Mouse (Mus musculus): ENCODE results near the gene Plcd3.
A peak's percentile ranks its signal among the peaks of the same experiment; 100 is the strongest.

Gene Plcd3

GRCm38 (mm10) chr11:103058499-103059085 is 42.9 kb downstream of the Plcd3 start:
- DNase-seq: peak; percentile 4

- peak; percentile 1 for DNase-seq
Observed at GRCm38 (mm10) chr11:103056636-103057035, 44.8 kb downstream of the Plcd3 start.

- DNase-seq: peak; percentile 77
Observed at GRCm38 (mm10) chr11:103054798-103055197, 46.7 kb downstream of the Plcd3 start.

- no peak for DNase-seq
Observed at GRCm38 (mm10) chr11:103053191-103054076, 48.0 kb downstream of the Plcd3 start.

GRCm38 (mm10) chr11:103052078-103052477 is 49.4 kb downstream of the Plcd3 start:
- DNase-seq: no peak

GRCm38 (mm10) chr11:103051249-103051691 is 50.2 kb downstream of the Plcd3 start:
- no peak for DNase-seq

GRCm38 (mm10) chr11:103050153-103050552 is 51.3 kb downstream of the Plcd3 start:
- DNase-seq: no peak

GRCm38 (mm10) chr11:103049611-103050010 is 51.8 kb downstream of the Plcd3 start:
- no peak for DNase-seq

- no peak for DNase-seq
Observed at GRCm38 (mm10) chr11:103046286-103046685, 55.2 kb downstream of the Plcd3 start.

GRCm38 (mm10) chr11:103043982-103044381 is 57.5 kb downstream of the Plcd3 start:
- no peak for DNase-seq

GRCm38 (mm10) chr11:103042828-103043227 is 58.6 kb downstream of the Plcd3 start:
- DNase-seq: peak; percentile 44

- DNase-seq: peak; percentile 40
Observed at GRCm38 (mm10) chr11:103038037-103038436, 63.4 kb downstream of the Plcd3 start.

GRCm38 (mm10) chr11:103036881-103037465 is 64.5 kb downstream of the Plcd3 start:
- DNase-seq: no peak

GRCm38 (mm10) chr11:103035007-103035406 is 66.5 kb downstream of the Plcd3 start:
- DNase-seq: no peak

- peak; percentile 39 for DNase-seq
Observed at GRCm38 (mm10) chr11:103033030-103033429, 68.4 kb downstream of the Plcd3 start.

GRCm38 (mm10) chr11:103028176-103028891 is 73.1 kb downstream of the Plcd3 start, which contains the start of the genes Nmt1 and Dcakd:
TSS of gene Nmt1 (plus strand) at chr11:103028190.
TSS of gene Dcakd (minus strand) at chr11:103028333.
- DNase-seq: peak; percentile 91

- no peak for DNase-seq
Observed at GRCm38 (mm10) chr11:103027570-103028175, 73.8 kb downstream of the Plcd3 start.

GRCm38 (mm10) chr11:103026901-103027300 is 74.6 kb downstream of the Plcd3 start:
- no peak for DNase-seq

GRCm38 (mm10) chr11:103023974-103024373 is 77.5 kb downstream of the Plcd3 start:
- no peak for DNase-seq

- no peak for DNase-seq
Observed at GRCm38 (mm10) chr11:103020713-103021335, 80.6 kb downstream of the Plcd3 start.
